ENCODE assay signal across 21 mouse cellular contexts in the genomic region with DNA sequence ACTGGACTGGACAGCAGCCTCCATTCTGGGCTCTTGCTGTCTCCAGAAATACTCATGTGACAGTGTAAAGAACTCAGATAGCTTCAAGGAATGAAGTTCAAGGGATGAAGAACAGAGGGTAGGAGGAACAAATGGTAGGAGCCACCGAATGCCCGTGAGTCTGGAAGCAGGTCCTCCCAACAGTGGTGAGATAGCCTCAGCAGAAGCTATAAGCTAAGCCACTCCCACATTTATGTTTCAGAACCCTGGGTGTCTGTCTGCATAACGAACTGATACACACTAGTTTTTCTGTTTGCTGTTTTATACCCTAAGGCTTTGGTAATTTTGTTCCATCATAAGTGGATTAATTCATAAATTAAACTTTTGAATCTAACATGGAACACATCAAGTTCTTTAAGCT. TPM values are rescaled to one million over a fixed set of nuclear protein-coding genes. Genes with fewer than 3 reads are reported as not detected.
DNase-seq lines count a peak whose midpoint lies in the region; ATAC-seq and TF ChIP-seq lines count a peak whose summit lies in the region.
"Had no signal": no experiment of that assay in that cellular context is flagged by ENCODE, and none has a peak within 500 bp of the region (broad histone marks: within the 10 kb centered on the region; RNA-seq: fewer than 3 reads in every experiment).

No protein-coding gene starts in this region.

- no peak for DNase-seq in left cerebral cortex, adult 2 months (ENCODE audit: extremely low spot score in 1 of 2, low spot score in 2 of 2)
- no peak for DNase-seq in left cerebral cortex, postnatal 25 days (ENCODE audit: low spot score in 2 of 2)
- DNase-seq in cerebellum, adult 2 months, result no peak
- DNase-seq in liver, postnatal 0 days, result no peak
- DNase-seq: adrenal gland, adult 2 months; adrenal gland, postnatal 10 days; adrenal gland, postnatal 25 days; cerebellum, adult 11 months; cerebellum, adult 18-20 months; cerebellum, adult 9-10 months; cerebellum, postnatal 10 days; cerebellum, postnatal 25 days had no signal

- no peak for TF ChIP-seq EP300 in liver, postnatal 0 days (IDR thresholded peaks at IDR 0.05; ENCODE audit: low read depth)

- H3K4me2 ChIP-seq in liver, postnatal 0 days (ENCODE audit: low read depth, low read length), result no peak overlapping the region
- H3K4me2 ChIP-seq: embryonic facial prominence, embryonic 12.5 days; forebrain, embryonic 12.5 days had no signal

- intact Hi-C loops in left cerebral cortex, adult 2 months (cut with DNase I), result loop anchor here (5.0 kb wide), 1 partner anchor 52 kb away; no protein-coding TSS in a partner anchor
- intact Hi-C loops in left cerebral cortex, postnatal 25 days (cut with DNase I), result loop anchor here (5.0 kb wide), 1 partner anchor 52 kb away; no protein-coding TSS in a partner anchor

- H3K9ac ChIP-seq in liver, postnatal 0 days (replicated peaks), result no peak overlapping the region
- H3K9ac ChIP-seq: embryonic facial prominence, embryonic 12.5 days; forebrain, embryonic 12.5 days had no signal

- no peaks in the 10 kb centered on the region for H3K27me3 ChIP-seq in cerebellum, adult 2 months (ENCODE audit: control insufficient read depth, insufficient read depth, low read length)
- H3K27me3 ChIP-seq in liver, postnatal 0 days (ENCODE audit: insufficient read depth, low read length), result no peaks in the 10 kb centered on the region
- H3K27me3 ChIP-seq: embryonic facial prominence, embryonic 12.5 days; forebrain, embryonic 12.5 days had no signal

- peaks cover 18% of the 10 kb centered on the region for H3K36me3 ChIP-seq in liver, postnatal 0 days (replicated peaks; ENCODE audit: insufficient read depth, low read length)

- no peak for TF ChIP-seq CTCF in left cerebral cortex, adult 2 months (IDR thresholded peaks at IDR 0.05)
- TF ChIP-seq CTCF in cerebellum, adult 2 months (IDR thresholded peaks at IDR 0.05; ENCODE audit: borderline replicate concordance, insufficient read depth, low read depth, low read length), result no peak
- TF ChIP-seq CTCF in liver, postnatal 0 days (IDR thresholded peaks at IDR 0.05; ENCODE audit: low read depth), result no peak

- H3K4me1 ChIP-seq in cerebellum, adult 2 months (ENCODE audit: control insufficient read depth, insufficient read depth, low read length), result no peaks in the 10 kb centered on the region
- H3K4me1 ChIP-seq in liver, postnatal 0 days (ENCODE audit: insufficient read depth), result peaks cover 8% of the 10 kb centered on the region

- ATAC-seq in erythroblast, adult 5-6 weeks (replicated peaks; ENCODE audit: low FRiP score, poor library complexity, severe bottlenecking), result 0 out of 2 replicates have a peak, but pooled peaks have one; percentile 54
- ATAC-seq in megakaryocyte progenitor cell, adult 5-6 weeks (replicated peaks; ENCODE audit: poor library complexity), result 0 out of 2 replicates have a peak, but pooled peaks have one; percentile 36
- no peak for ATAC-seq in liver, postnatal 0 days
- ATAC-seq: forebrain, embryonic 14.5 days; forebrain, embryonic 16.5 days had no signal

- no peak for TF ChIP-seq POLR2A in cerebellum, adult 2 months (IDR thresholded peaks at IDR 0.05; ENCODE audit: borderline replicate concordance, insufficient read depth, low read length)

- H3K4me3 ChIP-seq in left cerebral cortex, adult 2 months, result no peak overlapping the region
- no peak overlapping the region for H3K4me3 ChIP-seq in cerebellum, adult 2 months (replicated peaks; ENCODE audit: insufficient read depth, low read depth, low read length)
- H3K4me3 ChIP-seq in liver, postnatal 0 days (ENCODE audit: low read depth, low read length), result no peak overlapping the region
- H3K4me3 ChIP-seq: embryonic facial prominence, embryonic 10.5 days; embryonic facial prominence, embryonic 12.5 days; erythroblast, embryonic 14.5 days; forebrain, embryonic 10.5 days; forebrain, embryonic 12.5 days had no signal

- H3K9me3 ChIP-seq in liver, postnatal 0 days (ENCODE audit: low read length), result no peaks in the 10 kb centered on the region
- H3K9me3 ChIP-seq: embryonic facial prominence, embryonic 10.5 days; embryonic facial prominence, embryonic 12.5 days; forebrain, embryonic 10.5 days; forebrain, embryonic 12.5 days had no signal

- 95% methylated on average over 3 of the region's 3 CpGs for WGBS in cerebellum, adult 2 months
- 75% methylated on average over 3 of the region's 3 CpGs for WGBS in liver, postnatal 0 days (ENCODE audit: insufficient replicate concordance)

- peak overlapping the region; percentile 32; the same call in 1 of the 2 replicates for H3K27ac ChIP-seq in left cerebral cortex, adult 2 months
- H3K27ac ChIP-seq in cerebellum, adult 2 months (ENCODE audit: insufficient read depth, low read length), result no peak overlapping the region
- H3K27ac ChIP-seq in liver, postnatal 0 days (ENCODE audit: low read depth), result no peak overlapping the region
- H3K27ac ChIP-seq: embryonic facial prominence, embryonic 10.5 days; embryonic facial prominence, embryonic 12.5 days; forebrain, embryonic 10.5 days; forebrain, embryonic 12.5 days had no signal

RNA-seq across cellular contexts. Expression of a gene that starts 5.6 kb away (rescaled TPM):
- total RNA-seq in left cerebral cortex, adult 2 months (2021), result 10 to 100 TPM; 31.3 to 36.5 TPM
- 10 to 100 TPM; 22.3 to 31.7 TPM for total RNA-seq in left cerebral cortex, postnatal 25 days (2021)
- 5.2 and 26.5 TPM in 2 replicates for total RNA-seq in erythroblast, adult 5-6 weeks (2015; ENCODE audit: low replicate concordance)
- total RNA-seq in erythroblast, adult 5-6 weeks (2017; ENCODE audit: low replicate concordance), result 6.6 and 9.9 TPM in 2 replicates
- 41.6 and 54.4 TPM in 2 replicates for total RNA-seq in megakaryocyte progenitor cell, adult 5-6 weeks (2015)
- total RNA-seq in megakaryocyte progenitor cell, adult 5-6 weeks (2017), result 40.9 and 46.0 TPM in 2 replicates
- 17.6 and 19.2 TPM in 2 replicates for polyA plus RNA-seq in cerebellum, adult 2 months (2012; rRNA removed)
- 8.0 and 9.4 TPM in 2 replicates for polyA plus RNA-seq in liver, postnatal 0 days (2015; fragmentation: Nextera tagmentation; extraction: Ambion mirVana)

RNA-seq across cellular contexts. Expression of a gene that starts 21.1 kb away (rescaled TPM):
- 10 to 100 TPM; 18.2 to 22.3 TPM for total RNA-seq in left cerebral cortex, adult 2 months (2021)
- total RNA-seq in left cerebral cortex, postnatal 25 days (2021), result 10 to 100 TPM; 20.8 to 21.8 TPM
- 32.2 and 39.6 TPM in 2 replicates for total RNA-seq in erythroblast, adult 5-6 weeks (2015; ENCODE audit: low replicate concordance)
- 4.9 and 12.0 TPM in 2 replicates for total RNA-seq in erythroblast, adult 5-6 weeks (2017; ENCODE audit: low replicate concordance)
- 97.5 and 113 TPM in 2 replicates for total RNA-seq in megakaryocyte progenitor cell, adult 5-6 weeks (2015)
- total RNA-seq in megakaryocyte progenitor cell, adult 5-6 weeks (2017), result 37.0 and 43.3 TPM in 2 replicates
- polyA plus RNA-seq in cerebellum, adult 2 months (2012; rRNA removed), result 12.7 and 13.3 TPM in 2 replicates
- polyA plus RNA-seq in liver, postnatal 0 days (2015; fragmentation: Nextera tagmentation; extraction: Ambion mirVana), result 57.9 and 60.7 TPM in 2 replicates

RNA-seq across cellular contexts. Expression of a gene that starts 21.1 kb away (rescaled TPM):
- 10 to 100 TPM; 14.4 to 15.6 TPM for total RNA-seq in left cerebral cortex, adult 2 months (2021)
- 10 to 100 TPM; 12.8 to 13.1 TPM for total RNA-seq in left cerebral cortex, postnatal 25 days (2021)
- total RNA-seq in erythroblast, adult 5-6 weeks (2015; ENCODE audit: low replicate concordance), result 9.2 and 10.6 TPM in 2 replicates
- 1.3 and 6.4 TPM in 2 replicates for total RNA-seq in erythroblast, adult 5-6 weeks (2017; ENCODE audit: low replicate concordance)
- 25.7 and 33.6 TPM in 2 replicates for total RNA-seq in megakaryocyte progenitor cell, adult 5-6 weeks (2015)
- total RNA-seq in megakaryocyte progenitor cell, adult 5-6 weeks (2017), result 16.7 and 17.8 TPM in 2 replicates
- 15.2 and 15.9 TPM in 2 replicates for polyA plus RNA-seq in cerebellum, adult 2 months (2012; rRNA removed)
- polyA plus RNA-seq in liver, postnatal 0 days (2015; fragmentation: Nextera tagmentation; extraction: Ambion mirVana), result 10.2 and 11.9 TPM in 2 replicates
